Mouse (Mus musculus): ENCODE results near the gene Sema4b. TPM values are rescaled to one million over a fixed set of nuclear protein-coding genes. Genes with fewer than 3 reads are reported as not detected.

The Sema4b gene
- total RNA-seq, 1 experiment: 50.1 TPM

DNA sequence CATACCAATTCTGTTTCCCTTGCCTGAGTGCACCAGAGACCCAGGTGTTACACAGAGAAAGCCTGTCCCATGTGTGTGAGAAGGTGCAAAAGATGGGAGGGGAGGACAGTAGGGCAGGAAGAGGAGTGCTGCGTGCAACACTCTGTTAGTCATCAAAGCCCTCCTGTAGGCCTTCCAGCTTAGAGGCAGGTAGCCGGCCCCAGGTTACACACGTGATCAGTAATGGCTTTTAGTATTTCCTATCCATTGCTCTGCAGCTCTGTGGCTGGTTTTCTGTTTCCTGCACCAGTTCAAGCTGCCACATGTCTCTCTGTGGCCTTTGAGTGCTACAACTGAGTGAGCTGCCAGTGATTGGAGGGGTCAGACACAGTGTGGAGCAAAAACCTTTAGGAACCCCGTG, 17.7 kb downstream of the Sema4b start:
- H3K36me3 ChIP-seq (ENCODE audit: control insufficient read depth, insufficient read depth, low read length, poor library complexity, severe bottlenecking): peaks cover 35% of the 10 kb centered on the region
- H3K4me1 ChIP-seq (ENCODE audit: control insufficient read depth in 2 of 2, insufficient read depth in 2 of 2, low read length in 2 of 2, poor library complexity in 1 of 2): peaks cover 21 to 74% of the 10 kb centered on the region in 2 experiments
- no peak overlapping the region for H3K4me3 ChIP-seq (ENCODE audit: insufficient read depth in 1 of 2, low read depth in 1 of 2, low read length in 2 of 2, poor library complexity in 1 of 2, severe bottlenecking in 1 of 2)
- no peak overlapping the region; the same call in 1 of the 2 replicates for H3K9ac ChIP-seq (ENCODE audit: insufficient read depth, low read depth, low read length, poor library complexity, severe bottlenecking)
- no peak overlapping the region for H3K27ac ChIP-seq (ENCODE audit: insufficient read depth, low read depth, low read length, poor library complexity, severe bottlenecking)
- TF ChIP-seq CHD2 (IDR thresholded peaks at IDR 0.05; ENCODE audit: low read depth, low read length) (no peak), ZC3H11A (IDR thresholded peaks at IDR 0.05; ENCODE audit: borderline replicate concordance, low read depth, low read length) (no peak), MAFK (IDR thresholded peaks at IDR 0.05; ENCODE audit: insufficient read depth, low read depth, low read length) (no peak), ZNF384 (IDR thresholded peaks at IDR 0.05; ENCODE audit: low read depth, low read length) (no peak), HCFC1 (IDR thresholded peaks at IDR 0.05; ENCODE audit: borderline replicate concordance, insufficient read depth, low read length) (no peak)
- DNase-seq (ENCODE audit: low read depth, low spot score): no peak
- in situ Hi-C loops (cut with MboI; ENCODE audit: low sequenced_read_pairs in 2 of 2, unreplicated experiment in 2 of 2): no loop called here
- no peaks in the 10 kb centered on the region for H3K9me3 ChIP-seq (ENCODE audit: control insufficient read depth, insufficient read depth, low read depth, low read length)

DNA sequence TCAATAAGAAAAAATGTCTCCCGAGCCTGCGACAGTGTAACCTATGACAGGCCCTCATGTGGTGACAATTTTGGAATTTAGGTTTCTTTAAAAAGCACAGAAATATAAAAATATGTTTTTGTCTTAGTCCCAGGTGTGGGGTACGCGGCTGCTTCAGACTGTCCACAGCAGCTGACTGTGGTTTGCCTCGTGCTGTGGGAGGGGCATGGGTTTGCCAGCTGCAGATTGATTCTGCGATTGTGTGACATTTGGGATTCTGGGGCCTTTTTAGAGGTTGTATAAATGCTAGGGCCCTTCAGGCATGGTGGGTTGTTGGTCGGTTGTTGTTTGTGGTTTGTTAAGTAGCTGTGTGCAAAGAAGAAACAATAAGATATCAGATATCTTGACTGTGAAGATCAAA, 18.3 kb downstream of the Sema4b start:
- H3K36me3 ChIP-seq (ENCODE audit: control insufficient read depth, insufficient read depth, low read length, poor library complexity, severe bottlenecking): peaks cover 35% of the 10 kb centered on the region
- H3K4me1 ChIP-seq (ENCODE audit: control insufficient read depth in 2 of 2, insufficient read depth in 2 of 2, low read length in 2 of 2, poor library complexity in 1 of 2): peaks cover 21 to 73% of the 10 kb centered on the region in 2 experiments

DNA sequence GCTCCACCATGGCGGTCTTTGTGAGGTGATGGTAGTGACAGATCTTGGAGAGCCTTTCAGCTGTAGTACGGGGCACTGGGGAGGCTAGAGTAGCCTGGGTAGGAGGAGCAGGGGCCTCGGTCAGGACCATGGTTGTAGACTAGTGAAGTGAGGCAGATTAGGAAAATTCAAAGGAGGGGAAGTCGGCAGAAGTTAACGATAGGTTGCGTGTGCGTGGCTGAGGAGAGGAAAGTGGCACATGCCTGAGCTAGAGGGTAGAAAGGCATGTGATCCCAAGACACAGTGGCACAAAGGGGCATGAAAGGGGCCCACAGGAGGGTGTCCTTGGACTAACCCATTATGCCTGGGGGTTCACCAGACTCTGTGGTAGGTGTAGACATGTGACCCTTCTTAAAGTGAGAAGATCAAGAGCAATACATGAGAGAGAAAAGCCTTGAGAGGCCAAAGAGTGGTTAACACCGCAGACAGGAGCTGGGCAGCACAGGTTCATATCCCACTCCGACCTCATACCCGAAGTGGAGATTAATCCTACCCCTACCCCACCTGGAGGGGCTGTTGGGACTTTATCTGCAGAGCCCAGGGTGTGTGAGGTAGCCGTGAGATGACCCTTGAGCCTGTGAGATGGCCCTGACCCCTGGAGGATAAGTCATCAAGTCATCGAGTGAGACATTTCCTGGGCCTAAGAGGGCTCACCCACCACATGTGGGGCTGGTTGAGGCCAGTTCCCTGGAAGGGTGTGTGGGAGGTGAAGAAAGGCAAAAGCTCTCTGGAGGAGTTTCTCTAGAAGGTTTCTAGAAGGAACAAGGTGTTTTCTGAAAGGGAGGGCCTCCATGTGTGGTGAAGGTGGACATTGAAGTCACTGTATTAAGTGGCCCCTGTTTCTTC, 19.3 kb downstream of the Sema4b start:
- peaks cover 23 to 67% of the 10 kb centered on the region in 2 experiments for H3K4me1 ChIP-seq (ENCODE audit: control insufficient read depth in 2 of 2, insufficient read depth in 2 of 2, low read length in 2 of 2, poor library complexity in 1 of 2)
- H3K36me3 ChIP-seq (ENCODE audit: control insufficient read depth, insufficient read depth, low read length, poor library complexity, severe bottlenecking): peaks cover 32% of the 10 kb centered on the region
- H3K4me3 ChIP-seq (ENCODE audit: insufficient read depth in 1 of 2, low read depth in 1 of 2, low read length in 2 of 2, poor library complexity in 1 of 2, severe bottlenecking in 1 of 2): no peak overlapping the region
- no peak overlapping the region for H3K27ac ChIP-seq (ENCODE audit: insufficient read depth, low read depth, low read length, poor library complexity, severe bottlenecking)
- in situ Hi-C loops (cut with MboI; ENCODE audit: low sequenced_read_pairs in 2 of 2, unreplicated experiment in 2 of 2): no loop called here
- H3K9ac ChIP-seq (ENCODE audit: insufficient read depth, low read depth, low read length, poor library complexity, severe bottlenecking): no peak overlapping the region
- DNase-seq (ENCODE audit: low read depth, low spot score): no peak
- no peaks in the 10 kb centered on the region for H3K9me3 ChIP-seq (ENCODE audit: control insufficient read depth, insufficient read depth, low read depth, low read length)
- TF ChIP-seq ZNF384 (IDR thresholded peaks at IDR 0.05; ENCODE audit: low read depth, low read length) (no peak), CHD2 (IDR thresholded peaks at IDR 0.05; ENCODE audit: low read depth, low read length) (no peak), HCFC1 (IDR thresholded peaks at IDR 0.05; ENCODE audit: borderline replicate concordance, insufficient read depth, low read length) (no peak), ZC3H11A (IDR thresholded peaks at IDR 0.05; ENCODE audit: borderline replicate concordance, low read depth, low read length) (no peak), MAFK (IDR thresholded peaks at IDR 0.05; ENCODE audit: insufficient read depth, low read depth, low read length) (no peak)

More for the DNA sequence above, 18.3 kb downstream of the Sema4b start:
- DNase-seq (ENCODE audit: low read depth, low spot score): no peak
- Histone ChIP-seq H3K9me3 (ENCODE audit: control insufficient read depth, insufficient read depth, low read depth, low read length) (no peaks in the 10 kb centered on the region), H3K4me3 (ENCODE audit: insufficient read depth in 1 of 2, low read depth in 1 of 2, low read length in 2 of 2, poor library complexity in 1 of 2, severe bottlenecking in 1 of 2) (no peak overlapping the region), H3K9ac (ENCODE audit: insufficient read depth, low read depth, low read length, poor library complexity, severe bottlenecking) (no peak overlapping the region), H3K27ac (ENCODE audit: insufficient read depth, low read depth, low read length, poor library complexity, severe bottlenecking) (no peak overlapping the region)
- TF ChIP-seq HCFC1 (IDR thresholded peaks at IDR 0.05; ENCODE audit: borderline replicate concordance, insufficient read depth, low read length): no peak
- no peak for TF ChIP-seq MAFK (IDR thresholded peaks at IDR 0.05; ENCODE audit: insufficient read depth, low read depth, low read length)
- no peak for TF ChIP-seq ZNF384 (IDR thresholded peaks at IDR 0.05; ENCODE audit: low read depth, low read length)
- no peak for TF ChIP-seq ZC3H11A (IDR thresholded peaks at IDR 0.05; ENCODE audit: borderline replicate concordance, low read depth, low read length)
- TF ChIP-seq CHD2 (IDR thresholded peaks at IDR 0.05; ENCODE audit: low read depth, low read length): no peak
- in situ Hi-C loops (cut with MboI; ENCODE audit: low sequenced_read_pairs in 2 of 2, unreplicated experiment in 2 of 2): no loop called here

DNA sequence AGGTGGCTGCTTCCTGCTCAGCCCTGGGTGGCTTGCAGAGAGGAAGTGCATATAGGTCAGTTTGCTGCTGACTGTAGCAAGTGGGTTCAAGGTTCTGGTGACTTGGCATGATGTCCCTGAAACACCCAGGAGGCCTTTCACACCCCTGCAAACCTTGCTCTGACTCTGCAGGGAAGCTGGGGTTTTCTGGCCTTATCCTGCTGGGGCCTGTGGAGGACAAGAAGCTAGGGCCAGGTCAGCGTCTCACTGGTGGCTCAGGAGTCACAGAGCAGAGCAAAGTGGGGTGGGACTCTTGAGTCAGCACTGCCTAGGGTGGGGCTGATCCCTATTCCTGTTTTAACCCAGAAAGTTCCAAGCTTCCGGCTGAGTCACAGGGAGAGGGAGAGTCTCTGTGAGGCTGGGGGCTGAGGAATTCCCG, 20.7 kb downstream of the Sema4b start:
- Histone ChIP-seq H3K9ac (ENCODE audit: insufficient read depth, low read depth, low read length, poor library complexity, severe bottlenecking) (peak overlapping the region; percentile 61; the same call in 1 of the 2 replicates), H3K4me1 (ENCODE audit: control insufficient read depth in 2 of 2, insufficient read depth in 2 of 2, low read length in 2 of 2, poor library complexity in 1 of 2) (peaks cover 17 to 55% of the 10 kb centered on the region in 2 experiments)
- in situ Hi-C loops (cut with MboI; ENCODE audit: low sequenced_read_pairs in 2 of 2, unreplicated experiment in 2 of 2): no loop called here

More for the DNA sequence above, 20.7 kb downstream of the Sema4b start:
- DNase-seq (ENCODE audit: low read depth, low spot score): no peak
- peak overlapping the region in 1 of 2 experiments; percentile 4; a peak in 1 of 4 replicates for H3K4me3 ChIP-seq (ENCODE audit: insufficient read depth in 1 of 2, low read depth in 1 of 2, low read length in 2 of 2, poor library complexity in 1 of 2, severe bottlenecking in 1 of 2)
- TF ChIP-seq CHD2 (IDR thresholded peaks at IDR 0.05; ENCODE audit: low read depth, low read length) (no peak), HCFC1 (IDR thresholded peaks at IDR 0.05; ENCODE audit: borderline replicate concordance, insufficient read depth, low read length) (no peak), ZNF384 (IDR thresholded peaks at IDR 0.05; ENCODE audit: low read depth, low read length) (no peak), MAFK (IDR thresholded peaks at IDR 0.05; ENCODE audit: insufficient read depth, low read depth, low read length) (peak; percentile 50; the same call in 1 of the 2 replicates)
- peak overlapping the region; percentile 54; the same call in 1 of the 2 replicates for H3K27ac ChIP-seq (ENCODE audit: insufficient read depth, low read depth, low read length, poor library complexity, severe bottlenecking)
- H3K36me3 ChIP-seq (ENCODE audit: control insufficient read depth, insufficient read depth, low read length, poor library complexity, severe bottlenecking): peaks cover 25% of the 10 kb centered on the region
- no peaks in the 10 kb centered on the region for H3K9me3 ChIP-seq (ENCODE audit: control insufficient read depth, insufficient read depth, low read depth, low read length)
